Mouse (Mus musculus): ENCODE measurements around the gene Tspan14. TPM values are rescaled to one million over a fixed set of nuclear protein-coding genes. Genes with fewer than 3 reads are reported as not detected.

The Tspan14 gene
- total and polyA plus RNA-seq, 3 experiments: 26.3 to 35.8 (median 30.7) TPM

DNA sequence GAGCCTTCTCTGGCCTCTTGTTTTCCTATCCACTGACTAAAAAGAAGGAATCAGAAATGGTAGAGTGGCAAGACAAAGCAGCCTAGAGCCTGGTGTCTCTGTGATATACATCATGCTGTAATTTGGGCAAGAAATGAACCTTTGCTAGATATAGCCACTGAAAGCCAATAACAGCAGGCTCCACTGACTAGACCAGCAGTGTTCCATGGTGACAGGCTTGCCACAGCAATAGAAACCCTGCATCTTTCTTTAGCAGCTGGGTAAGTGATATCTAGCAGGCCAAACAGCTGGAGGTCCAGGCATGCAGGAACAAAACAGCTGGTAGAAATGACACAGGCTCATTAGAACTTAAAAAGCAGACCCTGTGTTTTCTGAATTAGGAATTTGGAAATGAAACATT lies 92.0 kb downstream of the Tspan14 start:
- DNase-seq: no peak

- DNase-seq: no peak
Measured at GRCm38 (mm10) chr14:40873961-40874360, 92.6 kb downstream of the Tspan14 start.

- peak; percentile 11 for DNase-seq
Measured at GRCm38 (mm10) chr14:40870598-40870997, 96.0 kb downstream of the Tspan14 start.

DNA sequence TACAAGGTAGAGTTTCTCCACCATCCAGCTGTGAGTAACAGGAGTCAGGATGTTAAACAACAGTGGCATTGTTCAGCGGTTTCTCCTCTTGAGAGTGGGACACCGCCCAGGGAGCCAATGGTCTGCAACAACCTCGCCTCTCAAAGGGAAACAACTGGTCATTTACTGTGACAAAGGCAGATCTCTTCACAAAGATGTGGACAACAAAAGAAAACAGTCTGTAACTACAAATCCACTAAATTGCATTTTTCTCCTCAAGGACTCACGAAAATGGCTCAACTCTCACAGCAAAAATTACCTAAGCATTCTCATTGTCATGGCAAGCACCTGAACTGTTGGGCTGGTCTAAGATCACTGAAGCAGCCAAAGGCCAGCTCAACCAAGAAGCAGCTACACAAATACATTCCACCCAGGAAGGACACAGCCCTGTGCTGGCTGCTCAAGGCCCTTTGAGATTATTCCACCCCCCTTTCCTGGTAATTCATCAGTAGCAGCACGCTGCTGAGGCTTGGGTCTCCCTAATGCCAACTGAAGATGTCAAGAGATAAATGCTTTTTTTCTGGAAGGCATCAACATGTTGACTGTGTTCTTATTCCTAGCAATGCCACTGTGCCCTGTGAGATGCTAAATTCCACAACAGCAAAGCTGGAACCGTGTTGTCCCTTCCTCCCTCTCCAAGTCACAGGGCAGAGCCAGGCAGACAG lies 101.6 kb downstream of the Tspan14 start:
- DNase-seq: peak; percentile 25

- no peak for DNase-seq
Measured at GRCm38 (mm10) chr14:40863659-40864058, 102.9 kb downstream of the Tspan14 start.

DNA sequence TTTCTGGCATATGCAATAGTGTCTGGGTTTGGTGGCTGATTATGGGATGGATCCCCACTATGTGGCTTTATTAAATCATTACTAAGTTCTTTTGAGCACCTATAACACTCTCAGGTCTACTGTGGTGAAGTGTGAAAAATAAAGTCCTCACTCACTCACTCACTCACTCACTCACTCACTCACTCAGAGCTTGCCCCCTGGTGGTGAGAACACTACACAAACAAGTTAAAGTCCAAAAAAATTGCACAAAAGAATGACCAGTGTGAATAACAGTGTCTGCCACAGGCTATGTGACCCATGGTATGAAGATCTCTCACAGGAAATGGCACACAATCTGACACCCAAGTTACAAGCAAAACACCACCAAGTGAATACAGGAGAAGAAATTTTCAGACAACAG lies 103.6 kb downstream of the Tspan14 start:
- no peak for DNase-seq

Other genes starting within 250 kb of the Tspan14 start
- gene Sh2d4b, start 73.5 kb downstream of the Tspan14 start, total RNA-seq (2021): 1 to 10 TPM; 1.6 to 2.4 TPM
- gene Sh2d4b, start 73.5 kb downstream of the Tspan14 start, polyA plus RNA-seq (2012; rRNA removed): 0.12 and 0.20 TPM in 2 replicates
- 100 to 1,000 TPM in 1 of 2 experiments, 10 to 100 TPM in 1; 98.0 to 158 TPM for gene Fam213a, start 47.0 kb upstream of the Tspan14 start, total RNA-seq (2021)
- 26.2 and 36.3 TPM in 2 replicates for gene Fam213a, start 47.0 kb upstream of the Tspan14 start, polyA plus RNA-seq (2012; rRNA removed)
- 1 to 10 TPM in 1 of 2 experiments, under 1 TPM in 1; 0.61 to 1.0 TPM for gene Dydc2, start 102.4 kb upstream of the Tspan14 start, total RNA-seq (2021)
- not detected in 2 replicates for gene Dydc2, start 102.4 kb upstream of the Tspan14 start, polyA plus RNA-seq (2012; rRNA removed)
- gene Dydc1, start 106.1 kb upstream of the Tspan14 start, total RNA-seq (2021): not detected
- not detected in 2 replicates for gene Dydc1, start 106.1 kb upstream of the Tspan14 start, polyA plus RNA-seq (2012; rRNA removed)
- 1 to 10 TPM in 1 of 2 experiments, under 1 TPM in 1; 0.41 to 5.4 TPM for gene Mat1a, start 138.2 kb upstream of the Tspan14 start, total RNA-seq (2021)
- 0.22 TPM in 1 of 2 replicates, not detected in the other for gene Mat1a, start 138.2 kb upstream of the Tspan14 start, polyA plus RNA-seq (2012; rRNA removed)
- gene Sftpa1, start 165.0 kb upstream of the Tspan14 start, total RNA-seq (2021): 1 to 10 TPM in 1 of 2 experiments, under 1 TPM in 1; 0.81 to 1.6 TPM
- not detected in 2 replicates for gene Sftpa1, start 165.0 kb upstream of the Tspan14 start, polyA plus RNA-seq (2012; rRNA removed)
- gene Mbl1, start 184.7 kb upstream of the Tspan14 start, total RNA-seq (2021): under 1 TPM in 1 of 2 experiments, not detected in 1; 0.49 TPM
- gene Mbl1, start 184.7 kb upstream of the Tspan14 start, polyA plus RNA-seq (2012; rRNA removed): not detected in 2 replicates
- not detected for gene Sftpd, start 218.3 kb upstream of the Tspan14 start, total RNA-seq (2021)
- gene Sftpd, start 218.3 kb upstream of the Tspan14 start, polyA plus RNA-seq (2012; rRNA removed): not detected in 2 replicates

Measured in adrenal gland, adult 2 months (tissue).